Mouse (Mus musculus): ENCODE results near the gene Olfr914. TPM values are rescaled to one million over a fixed set of nuclear protein-coding genes. Genes with fewer than 3 reads are reported as not detected.

Gene Olfr914
- not detected in 2 replicates for total RNA-seq (2012; rRNA removed)
- not detected for polyA plus RNA-seq (2012; ENCODE audit: insufficient read depth in 1 of 2, insufficient read length in 2 of 2, low read depth in 1 of 2, low replicate concordance in 2 of 2, missing spikeins in 1 of 2)

GRCm38 (mm10) chr9:38604802-38605201 is at the start of gene Olfr914:
Gene Olfr914 (plus strand): TSS chr9:38605102.
- H3K36me3 ChIP-seq (ENCODE audit: control insufficient read depth in 1 of 2, insufficient read depth in 2 of 2, low read length in 2 of 2), result no peaks in the 10 kb centered on the region

GRCm38 (mm10) chr9:38579878-38580277 is 25.0 kb upstream of the Olfr914 start, which contains the start of gene Olfr912:
Gene Olfr912 (plus strand): TSS chr9:38580178.
- no peaks in the 10 kb centered on the region for H3K9me3 ChIP-seq (replicated peaks; ENCODE audit: insufficient read depth, low read length)
- no peak within 1 kb of the TSS for H3K27ac ChIP-seq (ENCODE audit: control insufficient read depth, low read depth, low read length)
- H3K9ac ChIP-seq (ENCODE audit: control insufficient read depth, low read depth, low read length, poor library complexity, severe bottlenecking), result no peak within 1 kb of the TSS
- no peaks in the 10 kb centered on the region for H3K36me3 ChIP-seq (ENCODE audit: control insufficient read depth in 1 of 2, insufficient read depth in 2 of 2, low read length in 2 of 2)
- no peaks in the 10 kb centered on the region for H3K4me1 ChIP-seq (ENCODE audit: control insufficient read depth in 1 of 2, insufficient read depth in 2 of 2, low read length in 2 of 2)
- no peaks in the 10 kb centered on the region for H3K27me3 ChIP-seq (ENCODE audit: control insufficient read depth in 1 of 2, insufficient read depth in 2 of 2, low read length in 2 of 2)
- no peaks in the 10 kb centered on the region for H3K79me2 ChIP-seq (ENCODE audit: control insufficient read depth, insufficient read depth, low read length, poor library complexity)
- H3K4me3 ChIP-seq (ENCODE audit: control insufficient read depth in 1 of 2, insufficient read depth in 1 of 2, low read depth in 2 of 2, low read length in 2 of 2), result no peak within 1 kb of the TSS
- no peak for DNase-seq (ENCODE audit: low read depth, low spot score)
- TF ChIP-seq ZKSCAN1 (IDR thresholded peaks at IDR 0.05; ENCODE audit: low read depth, low read length), result no peak
- no peak for TF ChIP-seq RAD21 (IDR thresholded peaks at IDR 0.05; ENCODE audit: low read depth, low read length)
- TF ChIP-seq ZNF384 (IDR thresholded peaks at IDR 0.05; ENCODE audit: low read depth, low read length), result no peak

More at GRCm38 (mm10) chr9:38604802-38605201, at the start of gene Olfr914:
- no peaks in the 10 kb centered on the region for H3K4me1 ChIP-seq (ENCODE audit: control insufficient read depth in 1 of 2, insufficient read depth in 2 of 2, low read length in 2 of 2)
- H3K79me2 ChIP-seq (ENCODE audit: control insufficient read depth, insufficient read depth, low read length, poor library complexity), result no peaks in the 10 kb centered on the region
- no peaks in the 10 kb centered on the region for H3K9me3 ChIP-seq (replicated peaks; ENCODE audit: insufficient read depth, low read length)
- no peaks in the 10 kb centered on the region for H3K27me3 ChIP-seq (ENCODE audit: control insufficient read depth in 1 of 2, insufficient read depth in 2 of 2, low read length in 2 of 2)
- H3K27ac ChIP-seq (ENCODE audit: control insufficient read depth, low read depth, low read length), result no peak within 1 kb of the TSS
- DNase-seq (ENCODE audit: low read depth, low spot score), result no peak
- no peak within 1 kb of the TSS for H3K4me3 ChIP-seq (ENCODE audit: control insufficient read depth in 1 of 2, insufficient read depth in 1 of 2, low read depth in 2 of 2, low read length in 2 of 2)
- no peak within 1 kb of the TSS for H3K9ac ChIP-seq (ENCODE audit: control insufficient read depth, low read depth, low read length, poor library complexity, severe bottlenecking)
- TF ChIP-seq BHLHE40 (IDR thresholded peaks at IDR 0.05; ENCODE audit: borderline replicate concordance, low read depth, low read length) (no peak), KAT2A (conservative IDR thresholded peaks at IDR 0.05; ENCODE audit: low read depth, low read length) (no peak), GATA1 (IDR thresholded peaks at IDR 0.05; ENCODE audit: low read depth, low read length) (no peak), EP300 (IDR thresholded peaks at IDR 0.05; ENCODE audit: low read depth in 1 of 2, low read length in 2 of 2) (no peak), RCOR1 (IDR thresholded peaks at IDR 0.05; ENCODE audit: low read depth, low read length) (no peak), CHD2 (IDR thresholded peaks at IDR 0.05; ENCODE audit: low read length) (no peak), ZMIZ1 (IDR thresholded peaks at IDR 0.05; ENCODE audit: low read depth, low read length) (no peak), ELF1 (IDR thresholded peaks at IDR 0.05; ENCODE audit: low read depth, low read length) (no peak), GABPA (IDR thresholded peaks at IDR 0.05; ENCODE audit: low read depth, low read length) (no peak), RAD21 (IDR thresholded peaks at IDR 0.05; ENCODE audit: low read depth, low read length) (no peak), HCFC1 (IDR thresholded peaks at IDR 0.05; ENCODE audit: low read depth, low read length) (no peak)

GRCm38 (mm10) chr9:38591056-38591455 is 13.8 kb upstream of the Olfr914 start:
- H3K36me3 ChIP-seq (ENCODE audit: control insufficient read depth in 1 of 2, insufficient read depth in 2 of 2, low read length in 2 of 2), result no peaks in the 10 kb centered on the region
- no peak for TF ChIP-seq NRF1 (IDR thresholded peaks at IDR 0.05; ENCODE audit: insufficient read depth, low read depth, low read length, poor library complexity, severe bottlenecking)
- no peak for TF ChIP-seq ZC3H11A (IDR thresholded peaks at IDR 0.05; ENCODE audit: low read depth, low read length)
- TF ChIP-seq MAZ (IDR thresholded peaks at IDR 0.05; ENCODE audit: low read depth, low read length), result no peak
- no peak for TF ChIP-seq CHD2 (IDR thresholded peaks at IDR 0.05; ENCODE audit: low read length)
- TF ChIP-seq TBP (IDR thresholded peaks at IDR 0.05; ENCODE audit: low read depth, low read length), result no peak
- TF ChIP-seq EP300 (IDR thresholded peaks at IDR 0.05; ENCODE audit: low read depth in 1 of 2, low read length in 2 of 2), result no peak
- no peak for TF ChIP-seq UBTF (IDR thresholded peaks at IDR 0.05; ENCODE audit: borderline replicate concordance, insufficient read depth, low read depth, low read length)
- no peak for TF ChIP-seq MEF2A (IDR thresholded peaks at IDR 0.05; ENCODE audit: extremely low read depth, insufficient replicate concordance, low read depth, low read length, poor library complexity, severe bottlenecking)
- TF ChIP-seq TCF12 (IDR thresholded peaks at IDR 0.05; ENCODE audit: low read depth, low read length), result no peak
- no peak for TF ChIP-seq GABPA (IDR thresholded peaks at IDR 0.05; ENCODE audit: low read depth, low read length)
- TF ChIP-seq CHD1 (IDR thresholded peaks at IDR 0.05; ENCODE audit: low read depth, low read length), result no peak
- TF ChIP-seq MAX (IDR thresholded peaks at IDR 0.05; ENCODE audit: low read length), result no peak
- no peak for TF ChIP-seq JUND (IDR thresholded peaks at IDR 0.05; ENCODE audit: low read depth, low read length)
- TF ChIP-seq MAFK (IDR thresholded peaks at IDR 0.05; ENCODE audit: borderline replicate concordance, low read depth, low read length), result no peak
- no peak for TF ChIP-seq POLR2AphosphoS5 (IDR thresholded peaks at IDR 0.05; ENCODE audit: borderline replicate concordance, low read depth, low read length)
- no peak for TF ChIP-seq HCFC1 (IDR thresholded peaks at IDR 0.05; ENCODE audit: low read depth, low read length)
- no peak overlapping the region for H3K4me3 ChIP-seq (ENCODE audit: control insufficient read depth in 1 of 2, insufficient read depth in 1 of 2, low read depth in 2 of 2, low read length in 2 of 2)
- H3K27ac ChIP-seq (ENCODE audit: control insufficient read depth, low read depth, low read length), result no peak overlapping the region
- no peaks in the 10 kb centered on the region for H3K79me2 ChIP-seq (ENCODE audit: control insufficient read depth, insufficient read depth, low read length, poor library complexity)
- DNase-seq (ENCODE audit: low read depth, low spot score), result no peak
- no peaks in the 10 kb centered on the region for H3K9me3 ChIP-seq (replicated peaks; ENCODE audit: insufficient read depth, low read length)
- H3K27me3 ChIP-seq (ENCODE audit: control insufficient read depth in 1 of 2, insufficient read depth in 2 of 2, low read length in 2 of 2), result no peaks in the 10 kb centered on the region
- no peaks in the 10 kb centered on the region for H3K4me1 ChIP-seq (ENCODE audit: control insufficient read depth in 1 of 2, insufficient read depth in 2 of 2, low read length in 2 of 2)
- no peak overlapping the region for H3K9ac ChIP-seq (ENCODE audit: control insufficient read depth, low read depth, low read length, poor library complexity, severe bottlenecking)
